Mouse (Mus musculus) monocyte, adult 5-6 weeks (primary cell): Measurements from ENCODE around the gene Haus4. TPM values are rescaled to one million over a fixed set of nuclear protein-coding genes. Genes with fewer than 3 reads are reported as not detected.
A peak's percentile ranks its signal among the peaks of the same experiment; 100 is the strongest.

Experiments used
- ATAC-seq: fragments of 153-309, 156-312 bp; replicated peaks from 2 replicates; pipeline ENCODE4 v1.8.0; 2017; ENCODE audit warnings: mild to moderate bottlenecking; ENCODE audit not compliant: low TSS enrichment, insufficient number of reproducible peaks, severe bottlenecking, poor library complexity, low FRiP score
- total RNA-seq: library from RNA; stranded (forward); fragments of 200-1000, 200-491, 200-594 nt; gene quantifications from 3 replicates; pipeline ENCODE4 v1.2.3, GENCODE M21; 2017

The Haus4 gene
- total RNA-seq, 1 experiment from 2014 or later, result 22.6 TPM

GRCm38 (mm10) chr14:54509774-54510173 is 44.6 kb downstream of the Haus4 start:
- ATAC-seq, result no peak

DNA sequence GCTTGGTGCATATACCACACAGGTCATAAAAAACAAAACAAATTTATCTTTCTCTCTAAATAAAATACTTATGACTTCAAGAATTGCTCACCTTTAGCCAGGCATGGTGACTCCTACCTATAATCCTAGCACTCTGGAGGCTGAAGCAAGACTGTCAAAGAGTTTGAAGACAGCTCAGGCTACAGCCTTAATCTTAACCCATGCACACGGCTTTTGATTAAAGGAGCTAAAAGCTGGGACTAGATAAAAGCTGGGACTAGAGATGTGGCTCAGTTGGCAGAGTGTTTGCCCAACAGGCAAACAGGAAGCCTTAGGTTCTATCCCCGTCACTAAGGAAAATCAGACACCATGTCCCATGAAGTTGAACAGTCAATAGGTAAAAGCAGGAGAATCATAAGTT is 51.3 kb downstream of the Haus4 start:
- ATAC-seq, result no peak

GRCm38 (mm10) chr14:54501365-54501764 is 53.1 kb downstream of the Haus4 start:
- no peak for ATAC-seq

GRCm38 (mm10) chr14:54499330-54499729 is 55.1 kb downstream of the Haus4 start:
- no peak for ATAC-seq

DNA sequence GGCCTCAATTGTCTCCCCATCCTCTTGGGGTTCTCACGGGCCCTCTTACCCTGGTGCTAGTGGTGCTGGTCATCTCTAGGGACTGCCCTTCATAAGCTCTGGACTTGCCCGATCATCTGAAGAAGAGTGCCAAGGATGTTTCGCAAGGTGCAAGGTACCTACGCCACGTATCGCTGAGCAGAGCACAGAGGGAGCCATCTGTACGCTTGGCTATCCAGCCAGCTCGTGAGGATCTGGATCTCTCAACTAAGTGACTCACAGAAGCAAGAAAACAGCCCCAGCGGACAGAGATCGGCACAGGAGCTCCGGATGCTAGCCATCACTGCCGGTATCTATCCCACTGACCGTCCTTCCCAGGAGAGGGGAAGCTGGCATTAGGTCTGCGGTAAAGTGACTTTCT is 57.7 kb downstream of the Haus4 start:
- ATAC-seq, result no peak

DNA sequence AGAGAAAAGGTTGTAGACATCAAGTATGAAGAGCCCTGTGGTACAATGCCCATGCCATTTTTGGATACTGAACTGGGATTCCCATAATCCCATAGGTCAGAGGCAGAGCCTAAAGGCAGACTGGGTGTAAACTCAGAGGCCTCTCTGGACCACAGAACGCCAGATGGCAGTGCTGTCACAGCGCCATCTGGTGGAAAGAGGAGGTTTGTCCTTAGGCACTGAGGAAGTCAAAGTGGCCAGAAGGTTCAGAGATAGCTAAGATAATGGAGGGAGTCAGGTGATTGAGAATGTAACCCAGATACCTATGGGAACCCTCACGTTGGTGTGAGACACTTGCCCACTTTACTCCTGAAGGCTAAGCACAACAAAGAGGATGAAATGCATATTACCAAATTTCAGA is 60.2 kb downstream of the Haus4 start:
- ATAC-seq, result peak; percentile 89

GRCm38 (mm10) chr14:54493236-54493635 is 61.2 kb downstream of the Haus4 start:
- ATAC-seq, result no peak

GRCm38 (mm10) chr14:54492345-54493131 is 61.9 kb downstream of the Haus4 start:
- peak; percentile 60; the same call in 1 of the 2 replicates for ATAC-seq

Other genes starting within 250 kb of the Haus4 start
- 24.6 to 34.7 TPM (median 29.1 TPM) in 3 replicates for gene Oxa1l, start 193.8 kb downstream of the Haus4 start, total RNA-seq
- 11.3 to 16.7 TPM (median 13.6 TPM) in 3 replicates for gene Slc7a7, start 136.8 kb downstream of the Haus4 start, total RNA-seq
- gene Mrpl52, start 127.7 kb downstream of the Haus4 start, total RNA-seq, result 49.3 to 72.4 TPM (median 52.8 TPM) in 3 replicates
- 0.78 to 0.96 TPM in 2 of 3 replicates, not detected in the other for gene Mmp14, start 123.0 kb downstream of the Haus4 start, total RNA-seq
- 49.1 to 94.7 TPM (median 53.7 TPM) in 3 replicates for gene Lrp10, start 90.5 kb downstream of the Haus4 start, total RNA-seq
- 0.68 TPM in 1 of 3 replicates, not detected in the others for gene Rem2, start 78.5 kb downstream of the Haus4 start, total RNA-seq
- 16.6 to 25.4 TPM (median 16.8 TPM) in 3 replicates for gene Prmt5, start 37.1 kb downstream of the Haus4 start, total RNA-seq
- 0.43 to 2.9 TPM (median 0.67 TPM) in 3 replicates for gene Ajuba, start 22.9 kb upstream of the Haus4 start, total RNA-seq
- 0.21 to 3.2 TPM (median 2.4 TPM) in 3 replicates for gene 4931414P19Rik, start 51.4 kb upstream of the Haus4 start, total RNA-seq
- 30.4 to 56.5 TPM (median 43.4 TPM) in 3 replicates for gene Psmb5, start 63.4 kb upstream of the Haus4 start, total RNA-seq
- not detected in 3 replicates for gene Psmb11, start 66.8 kb upstream of the Haus4 start, total RNA-seq
- gene Gm17606, start 86.3 kb upstream of the Haus4 start, total RNA-seq, result not detected in 3 replicates
- 0.48 to 2.6 TPM in 2 of 3 replicates, not detected in the other for gene Cdh24, start 86.7 kb upstream of the Haus4 start, total RNA-seq
- 24.1 to 34.0 TPM (median 32.3 TPM) in 3 replicates for gene 1700123O20Rik, start 131.6 kb upstream of the Haus4 start, total RNA-seq
- 259 to 427 TPM (median 322 TPM) in 3 replicates for gene Acin1, start 132.3 kb upstream of the Haus4 start, total RNA-seq
- gene Gm29776, start 144.2 kb upstream of the Haus4 start, total RNA-seq, result 0.67 TPM in 1 of 3 replicates, not detected in the others
- gene Cebpe, start 157.6 kb upstream of the Haus4 start, total RNA-seq, result 2.7 to 7.2 TPM in 2 of 3 replicates, not detected in the other
- gene Slc7a8, start 227.3 kb upstream of the Haus4 start, total RNA-seq, result 2.8 to 7.0 TPM (median 4.5 TPM) in 3 replicates